Mouse (Mus musculus) spleen, adult 2 months (tissue): Measurements from ENCODE around the gene Il12rb1.

ENCODE experiments used
- CTCF ChIP-seq: fragments of 200-500 bp; IDR thresholded peaks from 2 replicates; pipeline ENCODE4 v1.5.1; 2011; ENCODE audit warnings: mild to moderate bottlenecking, inconsistent platforms; ENCODE audit not compliant: insufficient read depth, insufficient read length, insufficient replicate concordance; ENCODE audit errors: extremely low read depth
- POLR2A ChIP-seq: fragments of 200-500 bp; IDR thresholded peaks from 2 replicates; pipeline ENCODE4 v1.6.1; 2011; ENCODE audit warnings: low read depth, low read length, inconsistent platforms

DNA sequence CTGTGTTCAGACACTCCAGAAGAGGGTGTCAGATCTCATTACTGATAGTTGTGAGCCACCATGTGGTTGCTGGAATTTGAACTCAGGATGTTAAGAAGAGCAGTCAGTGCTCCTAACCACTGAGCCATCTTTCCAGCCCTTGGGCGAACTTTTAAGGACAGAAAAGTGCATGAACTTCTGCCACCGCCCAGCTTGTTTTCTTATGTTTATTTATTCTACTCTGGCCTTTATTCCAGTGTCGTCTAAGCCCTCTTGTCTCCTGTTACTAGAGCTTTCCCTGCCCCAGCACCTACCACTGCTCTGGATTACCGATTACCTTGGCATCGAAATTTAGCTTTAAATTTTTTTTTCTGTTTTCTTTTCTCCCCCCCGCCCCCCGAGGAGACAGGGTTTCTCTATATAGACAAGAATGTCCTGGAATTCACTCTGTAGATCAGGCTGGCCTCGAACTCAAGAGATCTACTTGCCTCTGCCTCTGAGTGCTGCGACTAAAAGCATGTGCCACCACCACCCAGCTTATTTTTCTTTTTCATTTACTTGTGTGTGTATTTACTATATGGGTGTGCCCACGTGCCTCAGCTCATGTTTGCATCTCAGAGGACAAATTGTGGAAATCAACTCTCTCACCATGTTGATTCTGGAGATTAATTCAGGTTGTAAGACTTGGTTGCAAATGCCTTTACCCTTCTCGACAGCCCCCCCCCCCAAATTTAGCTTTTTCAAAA is 5.3 kb upstream of the Il12rb1 start:
- no peak for TF ChIP-seq POLR2A
- no peak for TF ChIP-seq CTCF
